Mouse (Mus musculus) liver, embryonic 14.5 days (tissue): ENCODE measurements around the gene Alg2.

ENCODE experiments used
- CTCF ChIP-seq: IDR thresholded peaks from 2 replicates; pipeline ENCODE4 v1.5.1; 2016; ENCODE audit warnings: antibody characterized with exemption, low read depth, control low read depth
- EP300 ChIP-seq: IDR thresholded peaks from 2 replicates; pipeline ENCODE4 v1.6.1; 2016; ENCODE audit warnings: antibody characterized with exemption, low read depth

- TF ChIP-seq CTCF, result peak; percentile 78
- no peak for TF ChIP-seq EP300
Observed at GRCm38 (mm10) chr4:47502546-47502971, 28.4 kb upstream of the Alg2 start.
